8 mouse cellular contexts compared by ENCODE assay signal in genomic region chr6:128763736-128764523, GRCm38 (mm10). TPM values are rescaled to one million over a fixed set of nuclear protein-coding genes. Genes with fewer than 3 reads are reported as not detected.
A peak's percentile ranks its signal among the peaks of the same experiment; 100 is the strongest.
DNase-seq lines count a peak whose midpoint lies in the region; ATAC-seq lines count a peak whose summit lies in the region.

No protein-coding gene starts in this region.

- H3K27ac ChIP-seq in brown adipose tissue, adult 24 weeks (replicated peaks; ENCODE audit: low read depth, low read length), result no peak overlapping the region
- H3K27ac ChIP-seq in heart, embryonic 14.5 days (replicated peaks in 1 of 2; ENCODE audit: control insufficient read depth in 1 of 2, insufficient read depth in 1 of 2, low read depth in 2 of 2, low read length in 2 of 2), result peak overlapping the region; percentile 53 to 61; a peak in 2 of 4 replicates
- H3K27ac ChIP-seq in liver, embryonic 13.5 days, result peak overlapping the region; percentile 39; the same call in 1 of the 2 replicates
- peak overlapping the region; percentile 81 for H3K27ac ChIP-seq in stomach, embryonic 16.5 days (ENCODE audit: low read length)

- H3K36me3 ChIP-seq in heart, embryonic 14.5 days (ENCODE audit: control insufficient read depth, insufficient read depth, low read length), result no peaks in the 10 kb centered on the region
- no peaks in the 10 kb centered on the region for H3K36me3 ChIP-seq in liver, embryonic 13.5 days
- no peaks in the 10 kb centered on the region for H3K36me3 ChIP-seq in stomach, embryonic 16.5 days (ENCODE audit: control insufficient read depth, insufficient read depth, low read length)

- no peaks in the 10 kb centered on the region for H3K9me3 ChIP-seq in heart, embryonic 14.5 days (ENCODE audit: control insufficient read depth, low read length)
- no peaks in the 10 kb centered on the region for H3K9me3 ChIP-seq in liver, embryonic 13.5 days (replicated peaks)
- no peaks in the 10 kb centered on the region for H3K9me3 ChIP-seq in stomach, embryonic 16.5 days (replicated peaks; ENCODE audit: control insufficient read depth, low read length)

- H3K27me3 ChIP-seq in heart, embryonic 14.5 days (ENCODE audit: control insufficient read depth, insufficient read depth, low read length), result no peaks in the 10 kb centered on the region
- H3K27me3 ChIP-seq in liver, embryonic 13.5 days, result no peaks in the 10 kb centered on the region
- H3K27me3 ChIP-seq in stomach, embryonic 16.5 days (ENCODE audit: control insufficient read depth, insufficient read depth, low read length), result no peaks in the 10 kb centered on the region

- H3K4me3 ChIP-seq in brown adipose tissue, adult 24 weeks (ENCODE audit: insufficient read depth, low read depth, low read length), result peak overlapping the region; percentile 60
- peak overlapping the region; percentile 61 to 77 for H3K4me3 ChIP-seq in heart, embryonic 14.5 days (ENCODE audit: control insufficient read depth in 1 of 2, insufficient read depth in 1 of 2, low read depth in 1 of 2, low read length in 2 of 2)
- H3K4me3 ChIP-seq in liver, embryonic 13.5 days (replicated peaks), result peak overlapping the region; percentile 65
- peak overlapping the region; percentile 57 for H3K4me3 ChIP-seq in stomach, embryonic 16.5 days (replicated peaks; ENCODE audit: low read length)

- H3K4me1 ChIP-seq in brown adipose tissue, adult 24 weeks (ENCODE audit: control insufficient read depth, insufficient read depth, insufficient read length, low read length), result peaks cover 5% of the 10 kb centered on the region; the same call in 1 of the 2 replicates
- H3K4me1 ChIP-seq in heart, embryonic 14.5 days (ENCODE audit: control insufficient read depth in 2 of 2, insufficient read depth in 2 of 2, low read length in 2 of 2), result no peaks in the 10 kb centered on the region
- H3K4me1 ChIP-seq in liver, embryonic 13.5 days (replicated peaks), result peaks cover 21% of the 10 kb centered on the region
- peaks cover 6% of the 10 kb centered on the region for H3K4me1 ChIP-seq in stomach, embryonic 16.5 days (ENCODE audit: control insufficient read depth, insufficient read depth, low read length)

- ATAC-seq in heart, embryonic 14.5 days (ENCODE audit: insufficient number of reproducible peaks, insufficient read depth, low FRiP score, low read depth), result peak; percentile 95
- peak; percentile 88 for ATAC-seq in liver, embryonic 13.5 days (ENCODE audit: low read depth)
- peak; percentile 95 for ATAC-seq in stomach, embryonic 16.5 days (ENCODE audit: insufficient read depth, low FRiP score)

- peak overlapping the region; percentile 81 for H3K4me2 ChIP-seq in heart, embryonic 14.5 days (ENCODE audit: low read length)
- peak overlapping the region; percentile 87 for H3K4me2 ChIP-seq in liver, embryonic 13.5 days
- H3K4me2 ChIP-seq in stomach, embryonic 16.5 days (ENCODE audit: low read depth, low read length), result peak overlapping the region; percentile 61

- 1% methylated on average over 30 of the region's 30 CpGs for WGBS in heart, embryonic 14.5 days
- 4% methylated on average over 30 of the region's 30 CpGs for WGBS in liver, embryonic 13.5 days (ENCODE audit: insufficient replicate concordance)
- WGBS in stomach, embryonic 16.5 days, result 2% methylated on average over 30 of the region's 30 CpGs

- peak; percentile 95 for DNase-seq in CD4-positive, CD25-positive, alpha-beta regulatory T cell, adult 2 months (ENCODE audit: low read depth, low spot score)
- peak; percentile 54 for DNase-seq in fat pad, adult 2 months (ENCODE audit: extremely low read depth, low read depth, low spot score)
- peak; percentile 97 for DNase-seq in kidney, postnatal 14 days
- peak; percentile 91 for DNase-seq in liver, embryonic 13.5 days
- peak; percentile 99 for DNase-seq in neural tube, embryonic 10.5 days (ENCODE audit: extremely low spot score, low spot score)

- H3K9ac ChIP-seq in heart, embryonic 14.5 days (ENCODE audit: low read length), result peak overlapping the region; percentile 76
- peak overlapping the region; percentile 72 for H3K9ac ChIP-seq in liver, embryonic 13.5 days
- H3K9ac ChIP-seq in stomach, embryonic 16.5 days (ENCODE audit: low read length), result peak overlapping the region; percentile 67

RNA-seq across cellular contexts. Expression of gene Klrb1c, which starts 25.1 kb away (rescaled TPM):
- not detected in 2 replicates for polyA plus RNA-seq in brown adipose tissue, adult 24 weeks (2012; ENCODE audit: insufficient read depth, insufficient read length, missing spikeins)
- not detected in 2 replicates for polyA plus RNA-seq in heart, embryonic 14.5 days (2014; fragmentation: Nextera tagmentation; extraction: Ambion mirVana)
- 0.08 and 0.10 TPM in 2 replicates for polyA plus RNA-seq in liver, embryonic 13.5 days (2015; fragmentation: Nextera tagmentation; extraction: Ambion mirVana)
- polyA plus RNA-seq in stomach, embryonic 16.5 days (2015; fragmentation: Nextera tagmentation; extraction: Ambion mirVana), result 0.25 and 0.27 TPM in 2 replicates

RNA-seq across cellular contexts. Expression of gene Klrb1, which starts 41.1 kb away (rescaled TPM):
- polyA plus RNA-seq in brown adipose tissue, adult 24 weeks (2012; ENCODE audit: insufficient read depth, insufficient read length, missing spikeins), result not detected in 2 replicates
- not detected in 2 replicates for polyA plus RNA-seq in heart, embryonic 14.5 days (2014; fragmentation: Nextera tagmentation; extraction: Ambion mirVana)
- polyA plus RNA-seq in liver, embryonic 13.5 days (2015; fragmentation: Nextera tagmentation; extraction: Ambion mirVana), result not detected in 2 replicates
- not detected in 2 replicates for polyA plus RNA-seq in stomach, embryonic 16.5 days (2015; fragmentation: Nextera tagmentation; extraction: Ambion mirVana)
